Comparison of ENCODE assay signal across 19 mouse cellular contexts in genomic region chr5:46042684-46043348, GRCm38 (mm10).
DNase-seq lines count a peak whose midpoint lies in the region; ATAC-seq and TF ChIP-seq lines count a peak whose summit lies in the region.
"Had no signal": no experiment of that assay in that cellular context is flagged by ENCODE, and none has a peak within 500 bp of the region (broad histone marks: within the 10 kb centered on the region; RNA-seq: fewer than 3 reads in every experiment).

No protein-coding gene starts in this region.

- WGBS in midbrain, embryonic 13.5 days: 68% methylated on average over 6 of the region's 6 CpGs
- 87% methylated on average over 6 of the region's 6 CpGs for WGBS in midbrain, embryonic 10.5 days
- 32% methylated on average over 6 of the region's 6 CpGs for WGBS in forebrain, embryonic 14.5 days
- WGBS in hindbrain, embryonic 14.5 days: 43% methylated on average over 6 of the region's 6 CpGs
- 46% methylated on average over 6 of the region's 6 CpGs for WGBS in midbrain, postnatal 0 days
- WGBS in thymus, adult 2 months: 92% methylated on average over 6 of the region's 6 CpGs

- peak; percentile 68; the same call in 1 of the 2 replicates for ATAC-seq in midbrain, embryonic 13.5 days
- peak; percentile 74; the same call in 1 of the 2 replicates for ATAC-seq in forebrain, embryonic 14.5 days
- ATAC-seq in hindbrain, embryonic 14.5 days (ENCODE audit: low FRiP score): peak; percentile 86
- peak; percentile 34; the same call in 1 of the 2 replicates for ATAC-seq in midbrain, postnatal 0 days (ENCODE audit: low FRiP score)
- ATAC-seq: inflammation-experienced regulatory T-cells, adult 6 months; liver, embryonic 12.5 days had no signal

- no peak overlapping the region for H3K4me2 ChIP-seq in midbrain, embryonic 13.5 days (replicated peaks)
- H3K4me2 ChIP-seq in forebrain, embryonic 14.5 days (ENCODE audit: low read length): no peak overlapping the region
- H3K4me2 ChIP-seq in hindbrain, embryonic 14.5 days (replicated peaks): no peak overlapping the region
- H3K4me2 ChIP-seq in midbrain, postnatal 0 days (ENCODE audit: low read depth, low read length, poor library complexity, severe bottlenecking): no peak overlapping the region
- H3K4me2 ChIP-seq: embryonic facial prominence, embryonic 12.5 days; heart, embryonic 11.5 days; limb, embryonic 12.5 days; liver, embryonic 12.5 days had no signal

- no peak for DNase-seq in midbrain, embryonic 10.5 days (ENCODE audit: low spot score)
- peak; percentile 41 for DNase-seq in forebrain, embryonic 14.5 days (ENCODE audit: low spot score)
- peak; percentile 57 for DNase-seq in hindbrain, embryonic 14.5 days (ENCODE audit: low spot score)
- DNase-seq in midbrain, postnatal 0 days (ENCODE audit: low spot score): peak; percentile 42
- DNase-seq in left cerebral cortex, adult 9 months (ENCODE audit: low spot score in 2 of 2): no peak
- no peak for DNase-seq in thymus, adult 2 months
- no peak for DNase-seq in urinary bladder, postnatal 14 days (ENCODE audit: low spot score)
- DNase-seq: adrenal gland, adult 2 months; cerebellum, adult 9-11 months; heart, postnatal 10 days; kidney, postnatal 4 days; lung, adult 2 months; lung, postnatal 36 days had no signal

- H3K27ac ChIP-seq in midbrain, embryonic 13.5 days: no peak overlapping the region
- H3K27ac ChIP-seq in midbrain, embryonic 10.5 days (replicated peaks): no peak overlapping the region
- H3K27ac ChIP-seq in forebrain, embryonic 14.5 days (ENCODE audit: low read depth, low read length): no peak overlapping the region
- 0 out of 2 replicates have a peak overlapping the region, but pooled peaks have one; percentile 29 for H3K27ac ChIP-seq in hindbrain, embryonic 14.5 days
- no peak overlapping the region for H3K27ac ChIP-seq in midbrain, postnatal 0 days (ENCODE audit: low read depth, low read length)
- no peak overlapping the region for H3K27ac ChIP-seq in thymus, adult 2 months (ENCODE audit: control insufficient read depth, insufficient read depth, low read length)
- H3K27ac ChIP-seq: embryonic facial prominence, embryonic 12.5 days; limb, embryonic 12.5 days; liver, embryonic 12.5 days had no signal

- no peak for TF ChIP-seq POLR2A in thymus, adult 2 months (IDR thresholded peaks at IDR 0.05; ENCODE audit: control insufficient read depth, extremely low read depth, insufficient read depth, low read length, poor library complexity)

- peaks cover 7% of the 10 kb centered on the region for H3K4me1 ChIP-seq in midbrain, embryonic 13.5 days (replicated peaks)
- no peaks in the 10 kb centered on the region for H3K4me1 ChIP-seq in midbrain, embryonic 10.5 days
- H3K4me1 ChIP-seq in forebrain, embryonic 14.5 days (ENCODE audit: control insufficient read depth, insufficient read depth, low read length): no peaks in the 10 kb centered on the region
- H3K4me1 ChIP-seq in hindbrain, embryonic 14.5 days (replicated peaks; ENCODE audit: control insufficient read depth, insufficient read depth, low read length): peaks cover 8% of the 10 kb centered on the region; the same call in 1 of the 2 replicates
- H3K4me1 ChIP-seq in midbrain, postnatal 0 days (ENCODE audit: insufficient read depth, low read length): no peaks in the 10 kb centered on the region
- no peaks in the 10 kb centered on the region for H3K4me1 ChIP-seq in thymus, adult 2 months (replicated peaks; ENCODE audit: control insufficient read depth, insufficient read depth, low read length)
- H3K4me1 ChIP-seq: embryonic facial prominence, embryonic 12.5 days; limb, embryonic 12.5 days; liver, embryonic 12.5 days had no signal

- TF ChIP-seq CTCF in midbrain, postnatal 0 days (IDR thresholded peaks at IDR 0.05): no peak
- no peak for TF ChIP-seq CTCF in thymus, adult 2 months (IDR thresholded peaks at IDR 0.05; ENCODE audit: borderline replicate concordance, control insufficient read depth, extremely low read depth, insufficient read depth, low read length, poor library complexity)

- H3K9me3 ChIP-seq in midbrain, embryonic 13.5 days: no peaks in the 10 kb centered on the region
- no peaks in the 10 kb centered on the region for H3K9me3 ChIP-seq in midbrain, embryonic 10.5 days (replicated peaks)
- no peaks in the 10 kb centered on the region for H3K9me3 ChIP-seq in forebrain, embryonic 14.5 days (replicated peaks; ENCODE audit: control insufficient read depth, low read length)
- H3K9me3 ChIP-seq in hindbrain, embryonic 14.5 days (ENCODE audit: control insufficient read depth, low read length): no peaks in the 10 kb centered on the region
- no peaks in the 10 kb centered on the region for H3K9me3 ChIP-seq in midbrain, postnatal 0 days (ENCODE audit: low read length)
- H3K9me3 ChIP-seq: embryonic facial prominence, embryonic 12.5 days; limb, embryonic 12.5 days; liver, embryonic 12.5 days had no signal

- no peak overlapping the region; the same call in 1 of the 2 replicates for H3K9ac ChIP-seq in midbrain, embryonic 13.5 days (replicated peaks)
- no peak overlapping the region for H3K9ac ChIP-seq in forebrain, embryonic 14.5 days (ENCODE audit: low read length)
- H3K9ac ChIP-seq in hindbrain, embryonic 14.5 days: no peak overlapping the region
- no peak overlapping the region for H3K9ac ChIP-seq in midbrain, postnatal 0 days (replicated peaks; ENCODE audit: low read length, poor library complexity, severe bottlenecking)
- H3K9ac ChIP-seq: embryonic facial prominence, embryonic 12.5 days; limb, embryonic 12.5 days; liver, embryonic 12.5 days had no signal

- no peak overlapping the region for H3K4me3 ChIP-seq in midbrain, embryonic 13.5 days (replicated peaks)
- no peak overlapping the region for H3K4me3 ChIP-seq in midbrain, embryonic 10.5 days
- no peak overlapping the region for H3K4me3 ChIP-seq in forebrain, embryonic 14.5 days (ENCODE audit: low read depth, low read length)
- no peak overlapping the region for H3K4me3 ChIP-seq in hindbrain, embryonic 14.5 days (replicated peaks; ENCODE audit: low read length)
- no peak overlapping the region for H3K4me3 ChIP-seq in midbrain, postnatal 0 days (ENCODE audit: low read depth, low read length)
- no peak overlapping the region for H3K4me3 ChIP-seq in thymus, adult 2 months (ENCODE audit: control insufficient read depth, insufficient read depth, low read length)
- H3K4me3 ChIP-seq: embryonic facial prominence, embryonic 12.5 days; limb, embryonic 12.5 days; liver, embryonic 12.5 days had no signal

- no peaks in the 10 kb centered on the region for H3K27me3 ChIP-seq in midbrain, embryonic 13.5 days
- H3K27me3 ChIP-seq in midbrain, embryonic 10.5 days (ENCODE audit: low read depth, poor library complexity, severe bottlenecking): no peaks in the 10 kb centered on the region
- H3K27me3 ChIP-seq in forebrain, embryonic 14.5 days (replicated peaks; ENCODE audit: control insufficient read depth, insufficient read depth, low read length): no peaks in the 10 kb centered on the region
- no peaks in the 10 kb centered on the region for H3K27me3 ChIP-seq in hindbrain, embryonic 14.5 days (ENCODE audit: control insufficient read depth, insufficient read depth, low read length)
- H3K27me3 ChIP-seq in midbrain, postnatal 0 days (ENCODE audit: insufficient read depth, low read length): no peaks in the 10 kb centered on the region
- no peaks in the 10 kb centered on the region for H3K27me3 ChIP-seq in thymus, adult 2 months (ENCODE audit: control insufficient read depth, insufficient read depth, low read length)
- H3K27me3 ChIP-seq: embryonic facial prominence, embryonic 12.5 days; limb, embryonic 12.5 days; liver, embryonic 12.5 days had no signal

- H3K36me3 ChIP-seq in midbrain, embryonic 13.5 days: no peaks in the 10 kb centered on the region
- no peaks in the 10 kb centered on the region for H3K36me3 ChIP-seq in midbrain, embryonic 10.5 days
- H3K36me3 ChIP-seq in forebrain, embryonic 14.5 days (ENCODE audit: control insufficient read depth, insufficient read depth, low read length): no peaks in the 10 kb centered on the region
- H3K36me3 ChIP-seq in hindbrain, embryonic 14.5 days (replicated peaks; ENCODE audit: control insufficient read depth, insufficient read depth): no peaks in the 10 kb centered on the region
- H3K36me3 ChIP-seq in midbrain, postnatal 0 days (ENCODE audit: insufficient read depth, low read length): no peaks in the 10 kb centered on the region
- no peaks in the 10 kb centered on the region for H3K36me3 ChIP-seq in thymus, adult 2 months (ENCODE audit: control insufficient read depth, insufficient read depth, low read length)
- H3K36me3 ChIP-seq: embryonic facial prominence, embryonic 12.5 days; limb, embryonic 12.5 days; liver, embryonic 12.5 days had no signal

Comparison
In these comparisons a context has a peak if more than half of its experiments do, and no peak if none do; other contexts are left out.
1. DNase-seq: peak in forebrain, embryonic 14.5 days (single experiment), hindbrain, embryonic 14.5 days (single experiment) and midbrain, postnatal 0 days (single experiment); none in midbrain, embryonic 10.5 days (single experiment), left cerebral cortex, adult 9 months (0 of 2), thymus, adult 2 months (single experiment) and urinary bladder, postnatal 14 days (single experiment).
2. ATAC-seq: peak in every context shown above with its lines; median percentile 86 in hindbrain, embryonic 14.5 days; 74 in forebrain, embryonic 14.5 days; 68 in midbrain, embryonic 13.5 days; 34 in midbrain, postnatal 0 days.